In the genomic region with DNA sequence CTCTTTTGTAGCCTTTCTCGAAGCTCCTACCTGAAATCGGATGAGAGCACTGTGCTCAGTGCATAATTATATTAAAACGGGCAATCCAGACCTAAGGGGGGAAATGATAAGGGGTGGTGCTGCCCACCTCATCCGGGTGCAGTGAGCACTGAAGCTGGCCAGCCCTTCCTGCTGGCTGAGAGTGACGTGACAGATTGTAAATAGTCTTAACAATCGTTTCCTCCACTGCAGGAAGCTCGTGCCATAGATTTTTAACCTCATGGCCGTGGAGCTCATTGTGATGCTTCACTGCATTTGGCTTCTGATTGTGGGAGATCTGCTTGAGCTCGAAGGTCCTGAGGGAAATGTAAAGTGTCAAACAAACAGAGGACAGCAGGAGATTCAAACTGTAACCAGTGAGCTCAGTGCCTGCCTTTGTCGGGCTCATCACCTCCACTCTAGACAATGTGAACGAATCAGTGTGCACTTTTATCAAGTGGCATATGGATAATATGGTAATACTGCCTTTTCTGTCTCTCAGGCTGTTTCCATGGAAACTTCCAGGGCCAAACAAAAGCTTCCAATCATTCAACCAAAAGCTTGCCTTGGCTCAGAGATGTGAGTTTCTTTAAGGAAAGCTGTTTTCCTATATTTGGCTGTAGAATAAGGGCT, we compare ENCODE assay signal across 9 mouse cellular contexts. TPM values are rescaled to one million over a fixed set of nuclear protein-coding genes. Genes with fewer than 3 reads are reported as not detected.
DNase-seq lines count a peak whose midpoint lies in the region; ATAC-seq and TF ChIP-seq lines count a peak whose summit lies in the region.
"Had no signal": no experiment of that assay in that cellular context is flagged by ENCODE, and none has a peak within 500 bp of the region (broad histone marks: within the 10 kb centered on the region; RNA-seq: fewer than 3 reads in every experiment).

No protein-coding gene starts in this region.

- DNase-seq in embryonic facial prominence, embryonic 14.5 days (ENCODE audit: low spot score), result peak; percentile 31
- DNase-seq in embryonic facial prominence, embryonic 10.5 days (ENCODE audit: low spot score), result no peak
- peak; percentile 92 for DNase-seq in brain, embryonic 14.5 days (ENCODE audit: low read depth)
- DNase-seq in midbrain, embryonic 10.5 days (ENCODE audit: low spot score), result no peak
- DNase-seq in layer of hippocampus, adult 11-12 months (ENCODE audit: low spot score), result no peak
- no peak for DNase-seq in cerebellum, postnatal 36 days
- no peak for DNase-seq in right cerebral cortex, adult 18-20 months

- no peak overlapping the region for H3K4me2 ChIP-seq in embryonic facial prominence, embryonic 14.5 days (ENCODE audit: low read depth, low read length)
- H3K4me2 ChIP-seq in hindbrain, embryonic 13.5 days, result peak overlapping the region; percentile 6; the same call in 1 of the 2 replicates

- H3K27ac ChIP-seq in embryonic facial prominence, embryonic 14.5 days (replicated peaks; ENCODE audit: low read depth, low read length), result 0 out of 2 replicates have a peak overlapping the region, but pooled peaks have one; percentile 10
- no peak overlapping the region for H3K27ac ChIP-seq in embryonic facial prominence, embryonic 10.5 days (replicated peaks)
- H3K27ac ChIP-seq in hindbrain, embryonic 13.5 days, result peak overlapping the region; percentile 89
- H3K27ac ChIP-seq in midbrain, embryonic 10.5 days (replicated peaks), result peak overlapping the region; percentile 69

- 76% methylated on average over 11 of the region's 11 CpGs for WGBS in embryonic facial prominence, embryonic 14.5 days
- 75% methylated on average over 11 of the region's 11 CpGs for WGBS in embryonic facial prominence, embryonic 10.5 days
- WGBS in hindbrain, embryonic 13.5 days, result 21% methylated on average over 11 of the region's 11 CpGs
- WGBS in midbrain, embryonic 10.5 days, result 44% methylated on average over 11 of the region's 11 CpGs

- H3K36me3 ChIP-seq in embryonic facial prominence, embryonic 14.5 days (ENCODE audit: control insufficient read depth, insufficient read depth, low read length), result peaks cover 58% of the 10 kb centered on the region
- peaks cover 72% of the 10 kb centered on the region for H3K36me3 ChIP-seq in embryonic facial prominence, embryonic 10.5 days (replicated peaks)
- peaks cover 46% of the 10 kb centered on the region for H3K36me3 ChIP-seq in hindbrain, embryonic 13.5 days
- H3K36me3 ChIP-seq in midbrain, embryonic 10.5 days, result peaks cover 64% of the 10 kb centered on the region

- ATAC-seq in embryonic facial prominence, embryonic 14.5 days (ENCODE audit: low read depth), result no peak
- peak; percentile 87 for ATAC-seq in hindbrain, embryonic 13.5 days (ENCODE audit: low FRiP score)

- H3K4me1 ChIP-seq in embryonic facial prominence, embryonic 14.5 days (ENCODE audit: control insufficient read depth, insufficient read depth, low read length), result no peaks in the 10 kb centered on the region
- H3K4me1 ChIP-seq in embryonic facial prominence, embryonic 10.5 days, result 0 out of 2 replicates have a peak, but pooled peaks cover 3% of the 10 kb centered on the region
- H3K4me1 ChIP-seq in hindbrain, embryonic 13.5 days (replicated peaks), result peaks cover 20% of the 10 kb centered on the region
- peaks cover 28% of the 10 kb centered on the region for H3K4me1 ChIP-seq in midbrain, embryonic 10.5 days

- no peaks in the 10 kb centered on the region for H3K27me3 ChIP-seq in embryonic facial prominence, embryonic 14.5 days (replicated peaks; ENCODE audit: control insufficient read depth, insufficient read depth, low read length)
- no peaks in the 10 kb centered on the region for H3K27me3 ChIP-seq in embryonic facial prominence, embryonic 10.5 days (replicated peaks; ENCODE audit: low read depth, poor library complexity, severe bottlenecking)
- no peaks in the 10 kb centered on the region for H3K27me3 ChIP-seq in hindbrain, embryonic 13.5 days
- no peaks in the 10 kb centered on the region for H3K27me3 ChIP-seq in midbrain, embryonic 10.5 days (ENCODE audit: low read depth, poor library complexity, severe bottlenecking)

- TF ChIP-seq POLR2A in brain, embryonic 14.5 days (IDR thresholded peaks at IDR 0.05; ENCODE audit: borderline replicate concordance, extremely low read depth, insufficient read depth, insufficient read length, poor library complexity, severe bottlenecking), result no peak

- no peak overlapping the region for H3K4me3 ChIP-seq in embryonic facial prominence, embryonic 14.5 days (ENCODE audit: low read depth, low read length)
- H3K4me3 ChIP-seq in embryonic facial prominence, embryonic 10.5 days, result no peak overlapping the region
- H3K4me3 ChIP-seq in hindbrain, embryonic 13.5 days, result no peak overlapping the region
- no peak overlapping the region for H3K4me3 ChIP-seq in midbrain, embryonic 10.5 days
- H3K4me3 ChIP-seq: myocyte had no signal

- no peak overlapping the region for H3K9ac ChIP-seq in embryonic facial prominence, embryonic 14.5 days (ENCODE audit: low read depth, low read length)
- H3K9ac ChIP-seq in hindbrain, embryonic 13.5 days, result 0 out of 2 replicates have a peak overlapping the region, but pooled peaks have one; percentile 39

- TF ChIP-seq CTCF in brain, embryonic 14.5 days (IDR thresholded peaks at IDR 0.05; ENCODE audit: borderline replicate concordance, extremely low read depth, insufficient read depth, insufficient read length), result no peak

- no peaks in the 10 kb centered on the region for H3K9me3 ChIP-seq in embryonic facial prominence, embryonic 14.5 days (ENCODE audit: control insufficient read depth, low read length)
- H3K9me3 ChIP-seq in embryonic facial prominence, embryonic 10.5 days, result no peaks in the 10 kb centered on the region
- no peaks in the 10 kb centered on the region for H3K9me3 ChIP-seq in hindbrain, embryonic 13.5 days
- no peaks in the 10 kb centered on the region for H3K9me3 ChIP-seq in midbrain, embryonic 10.5 days (replicated peaks)

RNA-seq across cellular contexts. Expression of a gene that starts 13.0 kb away (rescaled TPM):
- polyA plus RNA-seq in embryonic facial prominence, embryonic 14.5 days (2014; fragmentation: Nextera tagmentation; extraction: Ambion mirVana), result 41.0 and 44.4 TPM in 2 replicates
- 49.0 and 50.7 TPM in 2 replicates for polyA plus RNA-seq in embryonic facial prominence, embryonic 10.5 days (2016; fragmentation: Nextera tagmentation; extraction: Ambion mirVana)
- 36.6 and 39.3 TPM in 2 replicates for polyA plus RNA-seq in brain, embryonic 14.5 days (2012; rRNA removed)
- 62.7 and 66.8 TPM in 2 replicates for polyA plus RNA-seq in hindbrain, embryonic 13.5 days (2015; fragmentation: Nextera tagmentation; extraction: Ambion mirVana)
- polyA plus RNA-seq in midbrain, embryonic 10.5 days (2016; fragmentation: Nextera tagmentation; extraction: Ambion mirVana), result 57.8 and 57.9 TPM in 2 replicates

RNA-seq across cellular contexts. Expression of a gene that starts 13.0 kb away (rescaled TPM):
- polyA plus RNA-seq in embryonic facial prominence, embryonic 14.5 days (2014; fragmentation: Nextera tagmentation; extraction: Ambion mirVana), result 47.7 and 49.5 TPM in 2 replicates
- 68.0 and 73.6 TPM in 2 replicates for polyA plus RNA-seq in embryonic facial prominence, embryonic 10.5 days (2016; fragmentation: Nextera tagmentation; extraction: Ambion mirVana)
- polyA plus RNA-seq in brain, embryonic 14.5 days (2012; rRNA removed), result 62.8 and 82.5 TPM in 2 replicates
- 92.7 and 94.9 TPM in 2 replicates for polyA plus RNA-seq in hindbrain, embryonic 13.5 days (2015; fragmentation: Nextera tagmentation; extraction: Ambion mirVana)
- polyA plus RNA-seq in midbrain, embryonic 10.5 days (2016; fragmentation: Nextera tagmentation; extraction: Ambion mirVana), result 71.8 and 81.6 TPM in 2 replicates

Comparison
In these comparisons a context has a peak if more than half of its experiments do, and no peak if none do; other contexts are left out.
1. DNase-seq: peak in embryonic facial prominence, embryonic 14.5 days (single experiment) and brain, embryonic 14.5 days (single experiment); none in embryonic facial prominence, embryonic 10.5 days (single experiment), midbrain, embryonic 10.5 days (single experiment), layer of hippocampus, adult 11-12 months (single experiment), cerebellum, postnatal 36 days (0 of 2) and right cerebral cortex, adult 18-20 months (single experiment).